Mouse (Mus musculus) kidney, postnatal 0 days (tissue): ENCODE measurements at regions not wholly inside any gene's neighbourhood (a gene's known extent, or its start where the extent isn't known, plus 50 kb on each side); places are given as distances from the start of the nearest gene placed in this dataset.

Source experiments
- ATAC-seq: fragments of 200-750 bp; cut with Nextera tagmentation; replicated peaks from 2 replicates; pipeline ENCODE4 v1.8.0; 2017; ENCODE audit warnings: low read depth, moderate number of reproducible peaks, moderate TSS enrichment, moderate library complexity; ENCODE audit not compliant: low FRiP score
- DNase-seq: peaks from one replicate; pipeline ENCODE4 v3.0.0-alpha.2; 2016; ENCODE audit warnings: low spot score
- H3K27ac ChIP-seq: fragments of 300-500 bp; sonication (generic); 2 replicates; pipeline ENCODE4 v1.5.1; 2014; ENCODE audit warnings: mild to moderate bottlenecking
- H3K27me3 ChIP-seq: fragments of 300-500 bp; sonication (generic); 2 replicates; pipeline ENCODE4 v1.6.1; 2014; ENCODE audit warnings: low read length, mixed read lengths; ENCODE audit not compliant: insufficient read depth
- H3K36me3 ChIP-seq: fragments of 300-500 bp; sonication (generic); 2 replicates; pipeline ENCODE4 v1.6.1; 2014; ENCODE audit warnings: low read length, mixed read lengths; ENCODE audit not compliant: insufficient read depth
- H3K4me1 ChIP-seq: fragments of 300-500 bp; sonication (generic); replicated peaks from 2 replicates; pipeline ENCODE4 v1.6.1; 2014; ENCODE audit warnings: antibody characterized with exemption, low read length, mixed read lengths; ENCODE audit not compliant: insufficient read depth
- H3K4me2 ChIP-seq: fragments of 300-500 bp; sonication (generic); 2 replicates; pipeline ENCODE4 v1.6.1; 2014; ENCODE audit warnings: mild to moderate bottlenecking, low read length, moderate library complexity, mixed read lengths
- H3K4me3 ChIP-seq: fragments of 300-500 bp; sonication (generic); replicated peaks from 2 replicates; pipeline ENCODE4 v1.5.1; 2014; ENCODE audit warnings: low read depth, low read length
- H3K9ac ChIP-seq: fragments of 300-500 bp; sonication (generic); 2 replicates; pipeline ENCODE4 v1.6.1; 2014; ENCODE audit warnings: low read depth, low read length
- H3K9me3 ChIP-seq: fragments of 300-500 bp; sonication (generic); replicated peaks from 2 replicates; pipeline ENCODE4 v1.6.1; 2016; ENCODE audit warnings: low read length, inconsistent platforms, mixed read lengths
- CTCF ChIP-seq: IDR thresholded peaks from 2 replicates; pipeline ENCODE4 v1.5.1; 2016; ENCODE audit warnings: antibody characterized with exemption, low read depth, mild to moderate bottlenecking, moderate library complexity
- WGBS: fragments of 180-500 bp; shearing (Covaris S2); extraction: QIAGEN DNeasy Blood & Tissue Kit; methylation state at CpG from one replicate; pipeline ENCODE4 v1.1.7; 2014; 5-methylcytosine and 5-hydroxymethylcytosine counted together

DNA sequence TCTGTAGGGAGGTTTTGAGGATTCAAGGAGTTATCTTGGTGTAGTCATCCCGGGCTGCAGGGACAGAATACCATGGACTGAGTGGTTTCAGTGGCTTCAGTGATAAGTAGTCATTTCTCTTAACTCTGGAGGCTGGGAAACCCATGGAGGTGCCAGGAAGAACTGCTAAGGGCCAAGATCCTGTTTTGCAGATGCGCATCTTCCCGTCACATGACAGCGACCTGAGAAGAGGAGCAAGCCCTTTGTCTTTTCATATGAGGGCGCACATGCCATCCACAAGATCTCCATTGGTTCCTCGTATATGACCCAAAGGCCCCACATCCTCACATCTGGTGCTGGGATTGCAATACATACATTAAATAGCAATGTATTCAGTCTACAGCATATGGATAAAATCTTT, 419.7 kb downstream of the Lrig3 start:
- H3K4me1 ChIP-seq: no peaks in the 10 kb centered on the region
- TF ChIP-seq CTCF: no peak
- no peaks in the 10 kb centered on the region for H3K36me3 ChIP-seq
- H3K4me2 ChIP-seq: no peak overlapping the region
- DNase-seq (no peak), ATAC-seq (no peak)
- H3K4me3 ChIP-seq: no peak overlapping the region
- WGBS: 92% methylated on average over 6 of the region's 6 CpGs
- H3K27me3 ChIP-seq: no peaks in the 10 kb centered on the region
- no peak overlapping the region for H3K9ac ChIP-seq
- H3K27ac ChIP-seq: no peak overlapping the region
- H3K9me3 ChIP-seq: no peaks in the 10 kb centered on the region

DNA sequence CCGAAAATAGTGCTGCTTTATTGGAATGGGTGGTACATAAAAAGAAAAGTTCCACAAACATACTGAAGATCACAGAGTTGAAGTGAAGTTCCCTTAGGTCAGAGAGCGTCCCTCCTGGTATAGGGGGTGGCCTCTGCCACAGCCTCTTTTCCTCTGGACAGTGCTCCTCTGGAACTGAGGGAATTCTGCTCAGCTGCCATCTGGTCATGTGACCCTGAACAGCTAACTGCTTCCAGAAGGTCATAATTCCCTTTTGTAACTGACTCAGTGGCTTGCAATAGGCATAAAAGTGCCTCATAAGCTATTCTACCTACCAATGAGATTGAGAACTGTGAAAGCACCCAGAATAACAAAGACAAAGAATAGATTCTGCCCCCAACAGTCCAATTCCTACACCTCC, 414.4 kb downstream of the Lrig3 start:
- no peak overlapping the region for H3K4me3 ChIP-seq
- no peaks in the 10 kb centered on the region for H3K27me3 ChIP-seq
- 87% methylated on average over 2 of the region's 2 CpGs for WGBS
- no peak overlapping the region for H3K9ac ChIP-seq
- TF ChIP-seq CTCF: no peak
- no peak for DNase-seq
- no peak for ATAC-seq
- H3K4me2 ChIP-seq: no peak overlapping the region
- no peaks in the 10 kb centered on the region for H3K9me3 ChIP-seq
- no peak overlapping the region for H3K27ac ChIP-seq
- H3K36me3 ChIP-seq: no peaks in the 10 kb centered on the region
- no peaks in the 10 kb centered on the region for H3K4me1 ChIP-seq

DNA sequence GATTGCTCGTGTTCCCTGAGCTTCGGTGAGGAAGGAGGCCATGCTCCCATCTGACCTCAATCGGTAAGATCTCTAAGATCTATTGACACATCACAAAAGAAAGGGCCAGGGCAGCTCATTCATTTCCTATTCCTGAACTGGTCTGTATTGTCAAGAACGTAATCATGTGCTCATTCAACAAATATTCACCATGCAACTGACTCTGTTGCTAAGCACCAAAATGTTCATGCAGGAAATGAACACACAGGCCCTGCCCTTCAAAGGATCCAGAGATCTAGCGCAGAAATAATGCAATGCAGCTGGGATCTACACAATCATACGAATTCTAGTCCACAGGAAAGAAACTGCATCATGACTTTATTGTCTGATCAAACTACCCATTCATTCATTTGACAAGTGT, 413.3 kb downstream of the Lrig3 start:
- Histone ChIP-seq H3K27ac (no peak overlapping the region), H3K9ac (no peak overlapping the region), H3K36me3 (no peaks in the 10 kb centered on the region), H3K4me2 (no peak overlapping the region), H3K4me3 (no peak overlapping the region), H3K9me3 (no peaks in the 10 kb centered on the region), H3K4me1 (no peaks in the 10 kb centered on the region), H3K27me3 (no peaks in the 10 kb centered on the region)
- TF ChIP-seq CTCF: no peak
- ATAC-seq (no peak), DNase-seq (no peak)
- WGBS: 51% methylated on average over 6 of the region's 6 CpGs

DNA sequence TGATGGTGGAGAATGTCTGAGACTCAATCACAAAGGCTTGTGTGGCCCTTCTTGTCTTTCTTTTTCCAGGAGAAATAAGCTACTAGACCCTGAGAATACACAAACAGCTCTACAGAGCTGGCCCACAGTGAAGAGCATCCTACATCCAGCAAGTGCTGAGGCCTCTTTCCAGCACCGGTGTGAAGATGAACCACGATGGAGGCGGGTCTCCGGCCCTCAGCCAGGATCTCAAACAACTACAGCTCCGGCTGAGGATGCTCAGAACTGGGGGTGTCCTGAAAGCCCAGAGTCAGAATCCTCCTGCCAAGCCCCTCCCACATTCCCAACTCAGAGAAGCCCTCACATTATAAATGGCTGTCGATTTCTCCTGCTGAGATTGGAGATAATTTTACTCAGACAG, 407.9 kb downstream of the Lrig3 start:
- Histone ChIP-seq H3K36me3 (no peaks in the 10 kb centered on the region), H3K4me3 (no peak overlapping the region), H3K4me1 (no peaks in the 10 kb centered on the region; the same call in 1 of the 2 replicates), H3K4me2 (no peak overlapping the region), H3K9ac (no peak overlapping the region), H3K9me3 (no peaks in the 10 kb centered on the region), H3K27me3 (no peaks in the 10 kb centered on the region), H3K27ac (no peak overlapping the region)
- DNase-seq: no peak
- no peak for ATAC-seq
- no peak for TF ChIP-seq CTCF
- WGBS: 67% methylated on average over 6 of the region's 6 CpGs

DNA sequence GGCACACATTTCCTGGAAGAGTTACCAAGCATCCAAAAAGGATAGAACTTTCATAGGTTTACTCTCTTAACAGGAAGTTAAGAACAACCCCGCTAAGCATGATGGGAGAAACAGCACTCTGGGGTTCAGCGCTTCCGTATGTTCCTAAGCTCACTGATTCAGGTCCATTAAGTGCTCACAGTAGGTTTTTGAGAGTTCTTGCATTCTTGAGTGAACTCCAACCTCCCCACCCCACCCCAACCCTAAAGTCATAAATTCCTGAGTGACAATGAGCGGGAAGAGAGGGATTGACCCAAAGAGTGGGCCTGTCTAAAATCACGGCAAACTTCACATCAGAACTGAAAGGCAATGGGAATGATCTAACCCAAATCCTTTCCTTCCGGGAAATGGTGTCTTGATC, 405.9 kb downstream of the Lrig3 start:
- Histone ChIP-seq H3K9me3 (no peaks in the 10 kb centered on the region), H3K27ac (no peak overlapping the region), H3K4me1 (no peaks in the 10 kb centered on the region; the same call in 1 of the 2 replicates), H3K36me3 (no peaks in the 10 kb centered on the region), H3K4me3 (no peak overlapping the region), H3K9ac (no peak overlapping the region), H3K27me3 (no peaks in the 10 kb centered on the region), H3K4me2 (no peak overlapping the region)
- no peak for DNase-seq
- TF ChIP-seq CTCF: no peak
- no peak for ATAC-seq
- 84% methylated on average over 6 of the region's 6 CpGs for WGBS

DNA sequence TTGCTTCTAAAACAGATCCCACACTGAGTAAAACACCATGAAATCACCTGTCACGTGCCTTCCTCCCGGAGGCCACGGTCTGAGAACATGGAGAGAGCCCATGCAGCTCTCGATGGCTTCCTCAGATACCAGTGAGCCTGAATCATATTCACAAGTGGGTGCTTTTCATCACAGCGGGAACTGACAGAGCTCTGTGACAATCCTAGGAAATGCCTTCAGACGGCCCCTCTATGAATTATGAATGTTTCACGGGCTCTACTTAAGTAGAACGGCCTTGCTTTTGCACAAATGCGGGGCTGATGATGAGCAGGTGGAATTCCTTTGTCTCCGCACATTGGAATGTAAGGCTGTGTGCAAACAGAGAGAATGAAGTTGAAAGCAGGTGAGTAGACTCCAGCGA, 383.1 kb downstream of the Lrig3 start:
- H3K4me1 ChIP-seq: no peaks in the 10 kb centered on the region
- no peak overlapping the region for H3K4me3 ChIP-seq
- no peaks in the 10 kb centered on the region for H3K36me3 ChIP-seq
- no peak for TF ChIP-seq CTCF
- H3K9me3 ChIP-seq: no peaks in the 10 kb centered on the region
- ATAC-seq: no peak
- no peak overlapping the region for H3K9ac ChIP-seq
- H3K4me2 ChIP-seq: no peak overlapping the region
- 75% methylated on average over 11 of the region's 11 CpGs for WGBS
- no peak overlapping the region for H3K27ac ChIP-seq
- DNase-seq: no peak
- H3K27me3 ChIP-seq: no peaks in the 10 kb centered on the region

DNA sequence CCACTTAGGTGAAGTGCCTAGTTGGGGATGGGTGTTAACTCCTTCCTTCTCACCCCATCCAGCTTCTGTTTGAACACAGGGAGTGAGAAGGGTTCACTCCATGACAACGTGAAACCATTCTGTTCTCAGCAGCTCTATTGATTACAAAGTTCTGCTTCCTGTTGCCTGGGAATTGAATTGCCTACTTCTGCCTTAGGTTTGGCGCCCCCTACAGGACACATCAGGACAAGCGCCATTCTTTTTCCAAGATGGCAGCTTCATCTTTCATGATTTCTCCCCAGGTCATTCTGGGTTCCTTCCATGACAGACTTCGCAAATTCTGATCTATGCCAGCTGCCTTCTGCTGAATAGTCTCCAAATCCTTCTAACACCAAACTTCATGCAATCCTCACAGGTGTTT, 371.5 kb downstream of the Lrig3 start:
- ATAC-seq (no peak), DNase-seq (no peak)
- no peak overlapping the region for H3K9ac ChIP-seq
- 73% methylated on average over 4 of the region's 4 CpGs for WGBS
- H3K36me3 ChIP-seq: no peaks in the 10 kb centered on the region
- H3K4me2 ChIP-seq: no peak overlapping the region
- no peak overlapping the region for H3K27ac ChIP-seq
- no peaks in the 10 kb centered on the region for H3K9me3 ChIP-seq
- H3K4me1 ChIP-seq: no peaks in the 10 kb centered on the region
- H3K4me3 ChIP-seq: no peak overlapping the region
- peak; percentile 20; the same call in 1 of the 2 replicates for TF ChIP-seq CTCF
- no peaks in the 10 kb centered on the region for H3K27me3 ChIP-seq
